Mouse (Mus musculus) hindbrain, embryonic 16.5 days (tissue): ENCODE results near the gene Ppcs. TPM values are rescaled to one million over a fixed set of nuclear protein-coding genes. Genes with fewer than 3 reads are reported as not detected.
A peak's percentile ranks its signal among the peaks of the same experiment; 100 is the strongest.

ENCODE experiments used
- ATAC-seq: fragments of 200-750 bp; cut with Nextera tagmentation; 2 replicates; pipeline ENCODE4 v1.8.0; 2017; ENCODE audit warnings: moderate TSS enrichment, moderate library complexity
- H3K27ac ChIP-seq: fragments of 300-500 bp; sonication (generic); 2 replicates; pipeline ENCODE4 v1.5.1; 2014; ENCODE audit warnings: low read depth, mild to moderate bottlenecking, control low read depth, low read length, moderate library complexity
- H3K27me3 ChIP-seq: fragments of 300-500 bp; sonication (generic); replicated peaks from 2 replicates; pipeline ENCODE4 v1.6.1; 2014; ENCODE audit warnings: low read length; ENCODE audit not compliant: control insufficient read depth, insufficient read depth
- H3K36me3 ChIP-seq: fragments of 300-500 bp; sonication (generic); 2 replicates; pipeline ENCODE4 v1.6.1; 2014; ENCODE audit warnings: mild to moderate bottlenecking, low read length, moderate library complexity, mixed read lengths; ENCODE audit not compliant: control insufficient read depth, insufficient read depth
- H3K4me1 ChIP-seq: fragments of 300-500 bp; sonication (generic); 2 replicates; pipeline ENCODE4 v1.6.1; 2014; ENCODE audit warnings: low read depth, low read length; ENCODE audit not compliant: control insufficient read depth, insufficient read depth
- H3K4me2 ChIP-seq: fragments of 300-500 bp; sonication (generic); 2 replicates; pipeline ENCODE4 v1.6.1; 2014; ENCODE audit warnings: mild to moderate bottlenecking, low read length, control low read depth, moderate library complexity
- H3K4me3 ChIP-seq: fragments of 300-500 bp; sonication (generic); 2 replicates; pipeline ENCODE4 v1.5.1; 2014; ENCODE audit warnings: mild to moderate bottlenecking, low read length, control low read depth, moderate library complexity
- H3K9ac ChIP-seq: fragments of 300-500 bp; sonication (generic); 2 replicates; pipeline ENCODE4 v1.6.1; 2014; ENCODE audit warnings: low read depth, mild to moderate bottlenecking, control low read depth, low read length, moderate library complexity
- H3K9me3 ChIP-seq: fragments of 300-500 bp; sonication (generic); 2 replicates; pipeline ENCODE4 v1.6.1; 2014; ENCODE audit warnings: mild to moderate bottlenecking, low read length, moderate library complexity; ENCODE audit not compliant: control insufficient read depth
- whole genome bisulfite sequencing: fragments of 180-500 bp; shearing (Covaris S2); extraction: QIAGEN DNeasy Blood & Tissue Kit; methylation state at CpG from one replicate; pipeline ENCODE4 v1.1.7; 2014; 5-methylcytosine and 5-hydroxymethylcytosine counted together
- polyA plus RNA-seq: library from polyadenylated mRNA; unstranded; fragments of >200 nt; fragmentation: Nextera tagmentation; extraction: Ambion mirVana; gene quantifications from 2 replicates; pipeline ENCODE4 v1.2.1, GENCODE M21; 2015

The Ppcs gene
- polyA plus RNA-seq = 22.2 and 27.3 TPM in 2 replicates

- no peaks in the 10 kb centered on the region for H3K36me3 ChIP-seq
These were observed at the start of gene Ppcs, which contains the start of gene Zmynd12 for GRCm38 (mm10) chr4:119422294-119422964. Gene Ppcs (minus strand): TSS chr4:119422420. Gene Zmynd12 (plus strand): TSS chr4:119422814.

GRCm38 (mm10) chr4:119467720-119468380, 45.6 kb upstream of the Ppcs start:
- WGBS = 87% methylated on average over 16 of the region's 16 CpGs
- no peaks in the 10 kb centered on the region for H3K36me3 ChIP-seq
- H3K27me3 ChIP-seq = no peaks in the 10 kb centered on the region
- H3K4me1 ChIP-seq = peaks cover 14% of the 10 kb centered on the region
- no peak overlapping the region for H3K9ac ChIP-seq
- no peaks in the 10 kb centered on the region for H3K9me3 ChIP-seq
- no peak overlapping the region for H3K4me2 ChIP-seq
- no peak overlapping the region for H3K4me3 ChIP-seq
- no peak overlapping the region for H3K27ac ChIP-seq
- no peak for ATAC-seq

More at GRCm38 (mm10) chr4:119422294-119422964, at the start of gene Ppcs, which contains the start of gene Zmynd12:
- Histone ChIP-seq H3K4me1 (peaks cover 21% of the 10 kb centered on the region), H3K27me3 (no peaks in the 10 kb centered on the region), H3K4me3 (peak within 1 kb of the TSS; percentile 73), H3K9ac (peak within 1 kb of the TSS; percentile 87), H3K4me2 (peak within 1 kb of the TSS; percentile 75), H3K27ac (peak within 1 kb of the TSS; percentile 95), H3K9me3 (no peaks in the 10 kb centered on the region)
- under 1% methylated on average over 52 of the region's 52 CpGs for WGBS
- peak; percentile 96 for ATAC-seq

DNA sequence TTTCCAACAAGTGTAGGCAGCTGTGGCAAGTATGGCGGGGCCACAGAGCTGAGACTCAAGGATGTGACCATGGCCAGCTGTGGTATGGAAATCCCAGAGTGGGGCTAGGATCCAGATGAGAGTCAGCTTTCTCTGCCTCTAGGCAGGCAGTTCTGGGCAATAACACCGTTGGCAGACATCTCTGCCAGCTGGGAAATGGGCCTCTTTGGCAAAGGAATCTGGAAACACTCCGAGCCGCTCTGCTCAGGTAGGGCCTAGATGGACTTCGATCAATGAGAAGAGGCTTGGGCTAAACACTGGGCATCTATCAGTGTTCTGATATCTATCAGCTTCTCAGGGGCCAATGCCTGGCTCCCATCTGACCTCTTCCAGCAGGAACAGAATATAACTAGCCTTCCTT, 43.6 kb upstream of the Ppcs start:
- peaks cover 26% of the 10 kb centered on the region for H3K4me1 ChIP-seq
- no peaks in the 10 kb centered on the region for H3K27me3 ChIP-seq
- no peak overlapping the region for H3K4me2 ChIP-seq
- H3K9me3 ChIP-seq = no peaks in the 10 kb centered on the region
- no peak overlapping the region for H3K4me3 ChIP-seq
- H3K36me3 ChIP-seq = no peaks in the 10 kb centered on the region
- WGBS = 80% methylated on average over 5 of the region's 5 CpGs
- no peak overlapping the region for H3K27ac ChIP-seq
- ATAC-seq = no peak
- H3K9ac ChIP-seq = no peak overlapping the region

DNA sequence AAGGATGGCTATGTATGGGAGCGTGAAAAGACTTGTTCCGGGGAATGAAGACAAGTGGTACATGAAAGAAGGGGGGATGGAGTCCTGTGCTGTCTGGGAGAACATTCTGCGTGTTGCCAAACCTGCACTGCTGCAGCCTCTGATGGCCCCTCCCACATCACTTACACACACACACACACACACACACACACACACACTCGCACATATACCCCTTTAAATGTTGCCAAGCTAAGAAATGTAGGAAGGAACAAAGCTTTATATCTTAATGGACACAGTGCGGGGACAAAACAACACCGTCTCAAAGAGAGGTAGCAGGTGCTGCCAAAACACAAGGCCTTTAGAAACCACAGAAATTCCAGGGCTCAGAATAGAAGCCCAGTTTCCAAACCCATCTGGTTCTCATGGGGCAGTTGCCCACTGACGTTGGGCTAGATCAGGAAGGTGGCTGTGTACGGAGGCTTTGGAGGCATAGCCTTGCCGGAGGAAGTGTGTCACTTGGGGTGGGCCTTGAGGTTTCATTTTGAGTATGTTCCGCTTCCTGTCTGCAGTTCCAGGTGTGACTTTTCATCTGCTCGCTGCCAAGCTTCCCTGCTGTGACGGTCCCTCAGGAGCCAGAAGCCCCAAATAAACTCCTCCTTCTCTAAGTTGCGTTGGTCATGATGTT, 41.7 kb upstream of the Ppcs start:
- H3K4me3 ChIP-seq = no peak overlapping the region
- H3K36me3 ChIP-seq = no peaks in the 10 kb centered on the region
- no peaks in the 10 kb centered on the region for H3K9me3 ChIP-seq
- H3K4me2 ChIP-seq = no peak overlapping the region
- 65% methylated on average over 13 of the region's 13 CpGs for WGBS
- H3K27me3 ChIP-seq = no peaks in the 10 kb centered on the region
- peaks cover 29% of the 10 kb centered on the region for H3K4me1 ChIP-seq
- no peak overlapping the region for H3K9ac ChIP-seq
- H3K27ac ChIP-seq = peak overlapping the region; percentile 70
- ATAC-seq = 0 out of 2 replicates have a peak, but pooled peaks have one; percentile 5

DNA sequence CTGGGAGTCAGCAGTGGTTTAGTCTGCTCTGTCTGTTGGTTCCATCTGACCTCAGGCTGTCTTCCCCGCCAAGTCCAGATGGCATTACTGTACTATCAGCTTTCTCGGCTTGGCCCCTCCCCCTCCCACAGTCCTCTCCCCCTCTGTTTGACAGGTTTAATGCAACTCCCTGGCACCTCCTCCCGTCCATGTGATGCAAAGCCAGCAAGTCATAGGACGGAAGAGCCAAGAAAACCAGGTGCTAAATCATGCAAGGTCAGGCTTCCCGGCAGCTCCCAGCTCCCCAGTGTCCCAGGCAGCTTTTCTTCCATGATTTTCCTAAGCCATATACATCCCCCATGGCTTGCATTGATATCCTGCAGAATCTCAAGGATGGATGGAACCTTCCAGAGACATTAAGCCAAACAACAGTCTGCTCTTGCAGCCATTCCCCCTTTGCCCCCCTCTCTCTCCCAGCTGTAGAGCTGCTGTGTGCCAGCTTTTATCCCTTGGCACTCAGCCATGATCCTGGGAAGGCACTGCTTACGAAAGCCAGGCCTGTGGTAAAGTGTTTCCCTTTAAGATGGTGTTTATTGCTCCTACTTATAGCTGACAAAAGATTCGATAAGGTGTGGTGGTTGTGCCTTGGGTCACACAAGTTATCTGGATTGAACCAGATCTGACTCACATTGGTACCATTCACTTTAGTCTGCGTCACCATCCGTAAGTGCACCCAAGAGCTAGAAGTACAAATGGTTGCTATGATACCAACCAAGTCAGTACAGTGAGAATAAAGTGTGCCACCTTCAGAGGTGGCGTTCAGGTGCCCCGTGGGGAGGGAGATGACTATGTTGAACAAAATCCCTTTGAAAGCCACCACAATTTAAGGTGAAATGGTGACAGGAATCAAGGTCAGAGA, 40.9 kb upstream of the Ppcs start:
- no peaks in the 10 kb centered on the region for H3K9me3 ChIP-seq
- no peaks in the 10 kb centered on the region for H3K36me3 ChIP-seq
- WGBS = 27% methylated on average over 11 of the region's 11 CpGs
- no peaks in the 10 kb centered on the region for H3K27me3 ChIP-seq
- H3K4me3 ChIP-seq = no peak overlapping the region
- peak overlapping the region; percentile 70 for H3K27ac ChIP-seq
- H3K9ac ChIP-seq = no peak overlapping the region; the same call in 1 of the 2 replicates
- peak; percentile 79 for ATAC-seq
- peak overlapping the region; percentile 9 for H3K4me2 ChIP-seq
- H3K4me1 ChIP-seq = peaks cover 29% of the 10 kb centered on the region

GRCm38 (mm10) chr4:119462457-119462856, 40.2 kb upstream of the Ppcs start:
- no peak overlapping the region for H3K9ac ChIP-seq
- 79% methylated on average over 3 of the region's 3 CpGs for WGBS
- H3K27ac ChIP-seq = peak overlapping the region; percentile 70
- no peak overlapping the region for H3K4me3 ChIP-seq
- H3K27me3 ChIP-seq = no peaks in the 10 kb centered on the region
- no peaks in the 10 kb centered on the region for H3K9me3 ChIP-seq
- peak; percentile 1; the same call in 1 of the 2 replicates for ATAC-seq
- no peak overlapping the region for H3K4me2 ChIP-seq
- H3K4me1 ChIP-seq = peaks cover 29% of the 10 kb centered on the region
- H3K36me3 ChIP-seq = no peaks in the 10 kb centered on the region

GRCm38 (mm10) chr4:119460728-119461141, 38.5 kb upstream of the Ppcs start:
- H3K4me2 ChIP-seq = peak overlapping the region; percentile 35
- peak overlapping the region; percentile 80 for H3K27ac ChIP-seq
- 9% methylated on average over 8 of the region's 8 CpGs for WGBS
- no peaks in the 10 kb centered on the region for H3K9me3 ChIP-seq
- no peak overlapping the region; the same call in 1 of the 2 replicates for H3K9ac ChIP-seq
- no peak overlapping the region for H3K4me3 ChIP-seq
- H3K27me3 ChIP-seq = no peaks in the 10 kb centered on the region
- no peaks in the 10 kb centered on the region for H3K36me3 ChIP-seq
- peaks cover 29% of the 10 kb centered on the region for H3K4me1 ChIP-seq
- ATAC-seq = peak; percentile 74

DNA sequence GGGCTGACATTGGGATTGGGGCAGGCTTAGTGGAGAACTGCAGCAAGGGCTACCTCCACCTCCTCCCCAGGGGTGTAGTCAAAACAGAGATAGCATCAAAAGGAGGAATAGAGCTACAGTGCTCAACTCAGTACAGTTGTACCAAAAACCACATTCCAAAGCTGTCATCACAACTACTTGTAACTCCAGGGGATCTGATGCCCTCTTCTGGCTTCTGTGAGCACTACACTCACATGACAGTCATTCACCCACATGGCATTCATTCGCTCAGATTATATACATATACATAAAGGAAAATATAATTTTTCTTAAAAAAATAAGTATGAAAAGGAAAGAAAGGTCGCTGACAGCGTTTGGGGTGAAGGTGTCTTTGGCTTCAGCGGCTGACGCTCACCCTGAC, 38.1 kb upstream of the Ppcs start:
- 59% methylated on average over 5 of the region's 5 CpGs for WGBS
- H3K4me1 ChIP-seq = peaks cover 29% of the 10 kb centered on the region
- H3K9ac ChIP-seq = no peak overlapping the region
- H3K9me3 ChIP-seq = no peaks in the 10 kb centered on the region
- no peak overlapping the region for H3K4me3 ChIP-seq
- no peaks in the 10 kb centered on the region for H3K27me3 ChIP-seq
- peak overlapping the region; percentile 35 for H3K4me2 ChIP-seq
- peak overlapping the region; percentile 80 for H3K27ac ChIP-seq
- H3K36me3 ChIP-seq = no peaks in the 10 kb centered on the region
- no peak for ATAC-seq
